Mouse (Mus musculus) thymus, adult 2 months (tissue): ENCODE measurements around the gene 1700029I15Rik. TPM values are rescaled to one million over a fixed set of nuclear protein-coding genes. Genes with fewer than 3 reads are reported as not detected.

Source experiments
- DNase-seq: peaks from one replicate; pipeline ENCODE4 v3.0.0; 2021
- H3K27ac ChIP-seq: fragments of 200-500 bp; 2 replicates; pipeline ENCODE4 v1.5.1; 2012; ENCODE audit warnings: low read length, control low read depth; ENCODE audit not compliant: control insufficient read depth, insufficient read depth
- H3K27me3 ChIP-seq: fragments of 200-500 bp; 2 replicates; pipeline ENCODE4 v1.6.1; 2012; ENCODE audit warnings: mild to moderate bottlenecking, low read length, moderate library complexity, mixed read lengths; ENCODE audit not compliant: control insufficient read depth, insufficient read depth
- H3K36me3 ChIP-seq: fragments of 200-500 bp; 2 replicates; pipeline ENCODE4 v1.6.1; 2012; ENCODE audit warnings: mild to moderate bottlenecking, low read length, moderate library complexity; ENCODE audit not compliant: control insufficient read depth, insufficient read depth
- H3K4me1 ChIP-seq: fragments of 200-500 bp; replicated peaks from 2 replicates; pipeline ENCODE4 v1.6.1; 2012; ENCODE audit warnings: low read length; ENCODE audit not compliant: control insufficient read depth, insufficient read depth
- H3K4me3 ChIP-seq: fragments of 200-500 bp; 2 replicates; pipeline ENCODE4 v1.5.1; 2012; ENCODE audit warnings: mild to moderate bottlenecking, low read length, control low read depth, moderate library complexity; ENCODE audit not compliant: control insufficient read depth, insufficient read depth
- CTCF ChIP-seq: fragments of 200-500 bp; IDR thresholded peaks from 2 replicates; pipeline ENCODE4 v1.5.1; 2012; ENCODE audit warnings: mild to moderate bottlenecking, control low read depth, low read length, moderate library complexity, borderline replicate concordance; ENCODE audit not compliant: control insufficient read depth, poor library complexity, insufficient read depth; ENCODE audit errors: extremely low read depth
- POLR2A ChIP-seq: fragments of 200-500 bp; IDR thresholded peaks from 2 replicates; pipeline ENCODE4 v1.6.1; 2012; ENCODE audit warnings: mild to moderate bottlenecking, low read length, control low read depth, moderate library complexity; ENCODE audit not compliant: control insufficient read depth, poor library complexity, insufficient read depth; ENCODE audit errors: extremely low read depth
- WGBS: fragments of 180-500 bp; shearing (Covaris S2); methylation state at CpG from one replicate; pipeline ENCODE4 v1.1.7; 2018; 5-methylcytosine and 5-hydroxymethylcytosine counted together
- polyA plus RNA-seq: library from polyadenylated mRNA; depleted of rRNA; stranded (reverse); fragments of >200 nt; gene quantifications from 2 replicates; pipeline ENCODE4 v1.2.3, GENCODE M21; 2012; rRNA removed

The 1700029I15Rik gene
- polyA plus RNA-seq, 1 experiment: 9.0 TPM

DNA sequence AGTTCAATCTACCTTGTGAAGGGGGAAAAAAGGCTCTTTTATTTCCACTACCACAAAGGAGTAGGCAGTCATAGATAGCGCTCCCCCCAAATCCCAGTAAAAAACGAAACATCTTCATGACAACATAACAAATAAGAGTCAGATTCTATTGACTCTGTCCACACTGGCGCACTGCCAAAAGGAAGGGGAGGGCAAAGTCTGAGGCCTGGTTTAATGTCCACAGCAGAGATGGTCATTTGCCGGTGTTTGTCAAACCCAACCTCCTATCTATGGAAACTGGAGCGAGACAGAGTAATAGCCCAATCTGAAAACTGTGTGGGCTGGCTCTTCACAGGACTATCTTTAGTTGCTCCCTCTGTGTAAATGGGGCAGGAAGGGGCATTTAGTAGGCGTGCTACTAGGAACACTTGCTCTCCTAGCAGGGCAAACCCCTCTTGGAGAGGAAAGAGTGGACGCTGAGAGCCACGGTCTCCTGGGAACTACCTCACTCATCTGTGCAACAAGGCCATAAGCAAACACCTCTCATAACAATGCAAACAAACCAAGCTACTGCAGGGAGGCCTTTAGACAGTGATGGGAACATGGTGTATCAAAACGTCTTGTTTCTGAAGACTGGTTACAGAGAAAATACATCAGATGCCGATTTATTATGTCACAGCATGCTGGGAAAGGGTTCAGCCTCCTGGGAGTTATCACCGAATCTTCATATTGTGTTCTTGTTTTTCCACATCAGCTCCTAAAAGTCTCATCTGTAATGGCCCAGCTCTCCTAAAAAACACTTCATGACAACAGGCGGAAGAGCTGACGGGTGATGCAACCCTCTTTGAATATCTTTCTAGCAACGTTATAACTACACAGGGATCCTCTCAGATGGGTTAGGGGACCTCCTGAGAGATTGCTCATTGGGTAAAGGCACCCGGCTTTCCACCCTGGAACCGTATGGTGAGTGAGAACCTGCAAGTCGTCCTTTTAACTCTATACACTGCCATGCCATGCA is 50.3 kb downstream of the 1700029I15Rik start:
- no peaks in the 10 kb centered on the region for H3K27me3 ChIP-seq
- no peak overlapping the region for H3K4me3 ChIP-seq
- 74% methylated on average over 17 of the region's 17 CpGs for WGBS
- no peak for DNase-seq
- no peaks in the 10 kb centered on the region for H3K36me3 ChIP-seq
- peaks cover 8% of the 10 kb centered on the region for H3K4me1 ChIP-seq
- no peak for TF ChIP-seq POLR2A
- TF ChIP-seq CTCF: no peak
- no peak overlapping the region for H3K27ac ChIP-seq

DNA sequence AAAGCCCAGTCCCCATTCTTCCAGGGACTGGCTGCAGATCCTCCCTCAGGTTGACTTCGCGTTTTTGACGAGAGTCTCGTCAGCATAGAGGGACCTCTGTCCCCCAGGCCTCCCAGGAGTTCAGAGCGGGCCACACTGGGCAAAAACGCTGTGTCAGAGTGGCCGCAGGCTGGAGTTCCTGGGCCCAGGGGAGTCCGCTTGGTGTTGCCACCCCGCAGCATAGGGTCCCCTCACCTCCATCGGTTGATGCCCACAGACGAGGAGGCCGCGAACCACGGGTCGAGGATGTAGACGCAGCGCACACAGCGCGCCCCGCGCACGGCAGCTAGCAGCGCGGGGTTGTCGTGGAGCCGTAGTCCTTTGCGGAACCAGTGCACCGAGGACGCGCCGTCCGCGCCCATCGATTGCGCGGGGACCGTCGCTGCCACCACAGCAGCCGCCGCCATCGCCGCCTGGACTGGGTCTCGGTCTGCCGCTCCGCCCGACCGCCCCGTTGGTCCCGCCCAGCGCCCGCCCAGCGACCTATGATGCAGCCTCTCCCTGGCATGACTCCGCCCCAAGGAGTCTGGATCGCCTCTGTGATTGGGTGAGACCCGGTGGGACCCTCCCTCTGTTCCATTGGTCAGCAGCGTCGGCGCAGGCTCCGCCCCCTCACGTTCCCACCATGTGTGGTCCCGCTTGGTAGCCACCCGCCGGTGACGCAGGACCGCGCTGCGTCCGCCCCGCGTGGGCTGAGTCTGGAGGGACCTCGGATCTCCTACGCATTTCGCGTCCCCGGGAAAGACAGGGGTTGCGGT is 51.4 kb downstream of the 1700029I15Rik start, which contains the start of gene Cry2:
Gene Cry2, minus strand, starts transcription at position 466 of the 797 bp plus-strand sequence.
- DNase-seq: peak; percentile 98
- Histone ChIP-seq H3K4me1 (peaks cover 8% of the 10 kb centered on the region), H3K27me3 (no peaks in the 10 kb centered on the region), H3K36me3 (no peaks in the 10 kb centered on the region), H3K4me3 (peak within 1 kb of the TSS; percentile 84), H3K27ac (no peak within 1 kb of the TSS)
- TF ChIP-seq POLR2A (peak; percentile 84), CTCF (peak; percentile 53; the same call in 1 of the 2 replicates)
- under 1% methylated on average over 76 of the region's 76 CpGs for WGBS

DNA sequence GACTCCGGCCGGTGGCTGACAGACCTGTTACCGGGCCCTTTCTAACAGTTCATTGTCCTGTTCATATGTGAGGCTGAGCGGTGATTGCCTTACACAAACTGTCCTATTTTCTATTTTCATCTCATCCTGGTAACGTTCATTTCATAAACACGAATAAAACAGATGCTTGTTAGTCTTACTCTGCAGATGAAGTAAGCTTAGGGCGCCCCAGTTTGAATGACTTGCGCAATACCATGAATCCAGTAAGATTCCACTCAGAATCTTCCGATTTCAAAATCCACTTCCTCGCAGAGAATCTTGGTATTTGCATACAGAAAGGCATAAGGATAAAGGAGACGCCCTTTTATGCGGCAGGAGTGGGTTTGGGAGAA is 52.0 kb downstream of the 1700029I15Rik start:
- DNase-seq: no peak
- H3K27ac ChIP-seq: no peak overlapping the region
- 8% methylated on average over 12 of the region's 12 CpGs for WGBS
- H3K27me3 ChIP-seq: no peaks in the 10 kb centered on the region
- no peaks in the 10 kb centered on the region for H3K36me3 ChIP-seq
- H3K4me3 ChIP-seq: peak overlapping the region; percentile 49
- TF ChIP-seq CTCF (no peak), POLR2A (no peak)
- H3K4me1 ChIP-seq: peaks cover 8% of the 10 kb centered on the region

DNA sequence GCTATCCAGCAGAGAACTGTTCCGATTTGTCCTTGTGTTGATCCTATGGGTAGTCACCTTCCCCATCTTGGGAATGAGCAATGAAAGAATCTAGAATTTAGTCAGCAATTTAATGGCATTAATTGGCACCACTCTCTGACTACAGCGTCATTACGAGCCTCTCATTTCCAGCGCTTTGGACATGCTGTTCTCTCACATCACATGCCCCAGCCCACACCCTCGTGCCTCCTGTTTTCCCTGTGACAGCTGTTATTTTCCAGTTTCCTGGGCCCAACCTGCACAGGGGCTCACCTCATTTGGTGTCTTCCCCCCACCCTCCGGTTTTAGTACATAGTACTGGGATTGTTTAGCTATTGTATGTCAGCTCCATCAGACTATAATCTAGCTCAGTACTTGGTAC is 52.7 kb downstream of the 1700029I15Rik start:
- WGBS: 75% methylated on average over 6 of the region's 6 CpGs
- Histone ChIP-seq H3K36me3 (no peaks in the 10 kb centered on the region), H3K27me3 (no peaks in the 10 kb centered on the region), H3K27ac (no peak overlapping the region), H3K4me1 (peaks cover 8% of the 10 kb centered on the region), H3K4me3 (no peak overlapping the region)
- DNase-seq: no peak
- TF ChIP-seq POLR2A: no peak

Other genes with a start within 250 kb of the 1700029I15Rik start
- gene Pex16, start 7.9 kb upstream of the 1700029I15Rik start, polyA plus RNA-seq: 76.1 and 78.0 TPM in 2 replicates
- gene Large2, start 7.7 kb upstream of the 1700029I15Rik start, polyA plus RNA-seq: 10.4 and 13.9 TPM in 2 replicates
- gene Mapk8ip1, start 18.7 kb downstream of the 1700029I15Rik start, polyA plus RNA-seq: 10.6 and 11.4 TPM in 2 replicates
- 16.2 and 19.6 TPM in 2 replicates for gene Cry2, start 51.5 kb downstream of the 1700029I15Rik start, polyA plus RNA-seq
- 144 and 156 TPM in 2 replicates for gene Slc35c1, start 78.0 kb downstream of the 1700029I15Rik start, polyA plus RNA-seq
- gene Chst1, start 217.2 kb downstream of the 1700029I15Rik start, polyA plus RNA-seq: 7.4 and 8.1 TPM in 2 replicates